Mouse (Mus musculus) embryonic fibroblast, embryonic 13.5 days (primary cell): ENCODE measurements at regions not wholly inside any gene's neighbourhood (a gene's known extent, or its start where the extent isn't known, plus 50 kb on each side); places are given as distances from the start of the nearest gene placed in this dataset.

Experiments used
- CTCF ChIP-seq: IDR thresholded peaks from 2 replicates; pipeline ENCODE4 v1.5.1; 2011; ENCODE audit warnings: mild to moderate bottlenecking, control low read depth, low read length, moderate library complexity, borderline replicate concordance; ENCODE audit not compliant: insufficient read depth
- POLR2A ChIP-seq: IDR thresholded peaks from 2 replicates; pipeline ENCODE4 v1.6.1; 2011; ENCODE audit warnings: low read depth, mild to moderate bottlenecking, control low read depth, low read length, moderate library complexity

DNA sequence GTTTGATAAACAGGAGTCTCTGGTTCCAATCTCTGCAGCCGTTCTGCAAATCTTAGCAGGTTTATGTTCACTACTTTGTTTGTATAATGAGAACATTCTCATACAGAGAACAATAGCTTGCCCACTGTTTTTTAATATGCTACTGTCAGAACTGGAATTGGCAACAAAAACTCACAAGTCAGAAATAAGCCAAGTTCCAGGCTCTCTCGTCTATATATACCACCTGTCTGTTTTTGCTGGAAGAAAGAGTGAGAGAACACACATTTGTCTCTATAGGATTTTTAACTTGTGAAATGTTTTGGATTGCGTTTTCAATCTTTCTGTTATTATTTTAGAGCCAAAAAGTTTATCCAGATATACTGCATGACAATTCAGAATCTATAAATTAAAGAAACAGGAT is 349.3 kb upstream of the Manea start:
- TF ChIP-seq CTCF = no peak
- no peak for TF ChIP-seq POLR2A
